Mouse (Mus musculus) kidney, adult 2 months (tissue): ENCODE measurements around the gene Gm10273. TPM values are rescaled to one million over a fixed set of nuclear protein-coding genes. Genes with fewer than 3 reads are reported as not detected.
"Not testable (repeated sequence)": the region's sequence is repeated elsewhere in the genome, so short reads cannot be mapped to it uniquely, and the experiment has no call there.

Experiments
- DNase-seq: peaks from one replicate; pipeline ENCODE4 v3.0.0; 2021
- H3K27ac ChIP-seq: fragments of 200-500 bp; 2 replicates; pipeline ENCODE4 v1.5.1; 2012; ENCODE audit warnings: low read depth, low read length, control low read depth, inconsistent platforms; ENCODE audit not compliant: insufficient read depth
- H3K27me3 ChIP-seq: fragments of 200-500 bp; replicated peaks from 2 replicates; pipeline ENCODE4 v1.6.1; 2012; ENCODE audit warnings: mild to moderate bottlenecking, moderate library complexity, low read length, inconsistent platforms; ENCODE audit not compliant: control insufficient read depth, insufficient read depth
- H3K36me3 ChIP-seq: fragments of 200-500 bp; 2 replicates; pipeline ENCODE4 v1.6.1; 2012; ENCODE audit warnings: mild to moderate bottlenecking, moderate library complexity, low read length, inconsistent platforms; ENCODE audit not compliant: control insufficient read depth, insufficient read depth
- H3K4me1 ChIP-seq: fragments of 200-500 bp; 2 replicates; pipeline ENCODE4 v1.6.1; 2011; ENCODE audit warnings: low read length; ENCODE audit not compliant: control insufficient read depth, insufficient read depth
- H3K4me3 ChIP-seq: fragments of 200-500 bp; 2 replicates; pipeline ENCODE4 v1.5.1; 2011; ENCODE audit warnings: mild to moderate bottlenecking, low read depth, low read length, control low read depth; ENCODE audit not compliant: insufficient read depth
- CTCF ChIP-seq: fragments of 200-500 bp; conservative IDR thresholded peaks from 2 replicates; pipeline ENCODE4 v1.5.1; 2011; ENCODE audit warnings: low read depth, mild to moderate bottlenecking, control low read depth, low read length, moderate library complexity, mixed read lengths; ENCODE audit not compliant: insufficient read depth, insufficient read length
- POLR2A ChIP-seq: fragments of 200-500 bp; IDR thresholded peaks from one replicate; pipeline ENCODE4 v1.6.1; 2011; ENCODE audit warnings: low read depth, low read length, control low read depth
- WGBS: fragments of 180-500 bp; shearing (Covaris S2); methylation state at CpG from one replicate; pipeline ENCODE4 v1.1.7; 2018; 5-methylcytosine and 5-hydroxymethylcytosine counted together
- polyA plus RNA-seq: library from polyadenylated mRNA; depleted of rRNA; stranded (reverse); fragments of >200 nt; gene quantifications from 2 replicates; pipeline ENCODE4 v1.2.3, GENCODE M21; 2012

Gene Gm10273
- polyA plus RNA-seq, 1 experiment, result 10.3 TPM

- WGBS, result 84% methylated on average over 10 of the region's 10 CpGs
- DNase-seq, result no peak
- Histone ChIP-seq H3K27me3 (no peaks in the 10 kb centered on the region), H3K36me3 (no peaks in the 10 kb centered on the region; the same call in 1 of the 2 replicates), H3K4me1 (no peaks in the 10 kb centered on the region), H3K4me3 (no peak overlapping the region), H3K27ac (no peak overlapping the region)
- no peak for TF ChIP-seq CTCF
- no peak for TF ChIP-seq POLR2A
Measured at GRCm38 (mm10) chr10:59377906-59378305, 17.5 kb upstream of the Gm10273 start.

- Histone ChIP-seq H3K4me1 (no peaks in the 10 kb centered on the region), H3K4me3 (no peak overlapping the region), H3K27ac (no peak overlapping the region), H3K36me3 (no peaks in the 10 kb centered on the region; the same call in 1 of the 2 replicates), H3K27me3 (no peaks in the 10 kb centered on the region)
- no peak for DNase-seq
- TF ChIP-seq POLR2A (no peak), CTCF (peak; percentile 16; the same call in 1 of the 2 replicates)
- 95% methylated on average over 4 of the region's 4 CpGs for WGBS
Measured at GRCm38 (mm10) chr10:59378728-59379127, 16.7 kb upstream of the Gm10273 start.

GRCm38 (mm10) chr10:59379927-59380326, 15.5 kb upstream of the Gm10273 start:
- Histone ChIP-seq H3K27me3 (no peaks in the 10 kb centered on the region), H3K4me3 (no peak overlapping the region), H3K36me3 (no peaks in the 10 kb centered on the region), H3K27ac (no peak overlapping the region), H3K4me1 (no peaks in the 10 kb centered on the region)
- 43% methylated on average over 3 of the region's 3 CpGs for WGBS
- DNase-seq, result no peak
- TF ChIP-seq CTCF, result no peak
- TF ChIP-seq POLR2A, result no peak

GRCm38 (mm10) chr10:59380411-59380821, 15.0 kb upstream of the Gm10273 start:
- WGBS, result 79% methylated on average over 2 of the region's 2 CpGs
- DNase-seq, result no peak
- H3K36me3 ChIP-seq, result no peaks in the 10 kb centered on the region

GRCm38 (mm10) chr10:59381563-59381962, 13.9 kb upstream of the Gm10273 start:
- not testable (repeated sequence) for H3K27me3 ChIP-seq, H3K27ac ChIP-seq, DNase-seq, H3K4me3 ChIP-seq, H3K36me3 ChIP-seq, H3K4me1 ChIP-seq
- WGBS, result 74% methylated on average over 6 of the region's 10 CpGs

More at GRCm38 (mm10) chr10:59380411-59380821, 15.0 kb upstream of the Gm10273 start:
- TF ChIP-seq POLR2A (no peak), CTCF (no peak)
- no peak overlapping the region for H3K27ac ChIP-seq
- H3K4me3 ChIP-seq, result no peak overlapping the region
- H3K4me1 ChIP-seq, result no peaks in the 10 kb centered on the region
- no peaks in the 10 kb centered on the region for H3K27me3 ChIP-seq

- no peaks in the 10 kb centered on the region for H3K36me3 ChIP-seq
- TF ChIP-seq CTCF (no peak), POLR2A (no peak)
- H3K27ac ChIP-seq, result no peak overlapping the region
- WGBS, result 67% methylated on average over 8 of the region's 8 CpGs
- H3K4me1 ChIP-seq, result no peaks in the 10 kb centered on the region
- no peak overlapping the region for H3K4me3 ChIP-seq
- no peaks in the 10 kb centered on the region for H3K27me3 ChIP-seq
- no peak for DNase-seq
Measured at GRCm38 (mm10) chr10:59386951-59387350, 8.5 kb upstream of the Gm10273 start.

- H3K4me1 ChIP-seq, result no peaks in the 10 kb centered on the region
- DNase-seq, result no peak
- 96% methylated on average over 3 of the region's 3 CpGs for WGBS
- no peaks in the 10 kb centered on the region for H3K36me3 ChIP-seq
- H3K27ac ChIP-seq, result no peak overlapping the region
- no peak overlapping the region for H3K4me3 ChIP-seq
- H3K27me3 ChIP-seq, result no peaks in the 10 kb centered on the region
- TF ChIP-seq POLR2A (no peak), CTCF (no peak)
Measured at GRCm38 (mm10) chr10:59389652-59390051, 5.8 kb upstream of the Gm10273 start.

GRCm38 (mm10) chr10:59391907-59392306, 3.5 kb upstream of the Gm10273 start:
- TF ChIP-seq POLR2A (no peak), CTCF (no peak)
- Histone ChIP-seq H3K27ac (no peak overlapping the region), H3K4me3 (no peak overlapping the region), H3K4me1 (no peaks in the 10 kb centered on the region), H3K27me3 (no peaks in the 10 kb centered on the region), H3K36me3 (no peaks in the 10 kb centered on the region)
- 66% methylated on average over 4 of the region's 4 CpGs for WGBS
- DNase-seq, result no peak
